Mouse (Mus musculus) ES-Bruce4 (cell line): ENCODE data around the gene Satb2.

Source experiments
- CTCF ChIP-seq: IDR thresholded peaks from one replicate; pipeline ENCODE4 v1.8.1; 2011; ENCODE audit warnings: low read depth, low read length
- POLR2A ChIP-seq: IDR thresholded peaks from one replicate; pipeline ENCODE4 v1.8.1; 2011; ENCODE audit warnings: low read length; ENCODE audit not compliant: insufficient read depth

DNA sequence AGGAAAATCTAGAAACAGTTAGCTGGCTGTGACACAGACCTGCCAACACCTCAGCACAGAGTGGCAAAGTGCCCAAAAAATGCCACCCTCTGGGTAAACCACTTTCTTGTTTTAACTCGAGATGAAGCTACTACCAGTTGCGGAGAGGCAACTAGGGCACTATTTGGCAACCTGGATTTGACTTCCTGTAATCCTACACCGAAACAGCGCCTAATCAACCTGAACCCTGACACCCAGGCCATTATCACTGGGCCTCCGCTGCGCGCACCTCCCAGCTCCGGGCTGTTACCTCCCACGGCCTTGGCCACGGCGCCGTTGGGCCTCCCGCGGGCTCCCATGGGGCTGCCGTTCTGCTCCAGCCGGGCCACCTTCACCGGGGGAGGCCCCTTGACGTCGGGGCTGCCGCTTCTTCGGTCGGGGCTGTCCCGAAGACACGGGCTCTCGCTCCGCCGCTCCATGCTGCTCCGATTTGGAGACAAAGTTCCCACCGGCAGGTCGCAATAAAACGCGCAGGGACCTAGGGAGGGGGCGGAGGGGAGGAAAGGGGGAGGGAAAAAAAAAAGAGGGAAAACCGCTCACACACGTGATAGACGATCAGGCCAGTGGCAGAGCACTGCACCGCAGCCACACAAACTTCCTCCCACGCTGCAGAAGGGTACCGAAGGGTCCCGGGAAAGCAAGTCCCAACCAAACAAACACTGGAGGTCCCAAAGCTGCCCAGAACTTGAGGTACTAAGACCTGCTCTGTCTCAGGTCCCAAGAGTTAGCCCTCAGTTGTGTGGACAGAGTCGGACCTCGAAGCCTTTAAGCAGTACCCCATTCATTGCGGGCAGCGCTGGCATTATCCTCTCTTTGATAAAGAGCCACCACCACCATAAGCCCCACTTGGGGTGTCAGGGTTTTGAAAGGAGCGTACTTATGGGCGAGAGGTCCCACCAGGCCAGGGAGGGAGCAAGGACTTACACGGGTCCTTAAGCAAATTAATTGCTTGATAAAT, 8.8 kb downstream of the Satb2 start:
- TF ChIP-seq CTCF (no peak), POLR2A (no peak)
